Mouse (Mus musculus) hindbrain, embryonic 12.5 days (tissue): ENCODE data around the gene Gm10073. TPM values are rescaled to one million over a fixed set of nuclear protein-coding genes. Genes with fewer than 3 reads are reported as not detected.
"Not testable (repeated sequence)": the region's sequence is repeated elsewhere in the genome, so short reads cannot be mapped to it uniquely, and the experiment has no call there.

Experiments
- ATAC-seq: fragments of 200-750 bp; cut with Nextera tagmentation; 2 replicates; pipeline ENCODE4 v1.8.0; 2017; ENCODE audit warnings: moderate TSS enrichment; ENCODE audit not compliant: low FRiP score
- H3K27ac ChIP-seq: fragments of 300-500 bp; sonication (generic); 2 replicates; pipeline ENCODE4 v1.5.1; 2016; ENCODE audit warnings: mild to moderate bottlenecking
- H3K27me3 ChIP-seq: fragments of 300-500 bp; sonication (generic); 2 replicates; pipeline ENCODE4 v1.6.1; 2016; ENCODE audit warnings: mild to moderate bottlenecking
- H3K36me3 ChIP-seq: fragments of 300-500 bp; sonication (generic); 2 replicates; pipeline ENCODE4 v1.6.1; 2016; ENCODE audit warnings: mild to moderate bottlenecking
- H3K4me1 ChIP-seq: fragments of 300-500 bp; sonication (generic); 2 replicates; pipeline ENCODE4 v1.6.1; 2016
- H3K4me2 ChIP-seq: fragments of 300-500 bp; sonication (generic); replicated peaks from 2 replicates; pipeline ENCODE4 v1.6.1; 2016; ENCODE audit warnings: mild to moderate bottlenecking
- H3K4me3 ChIP-seq: fragments of 300-500 bp; sonication (generic); 2 replicates; pipeline ENCODE4 v1.5.1; 2016; ENCODE audit warnings: mild to moderate bottlenecking
- H3K9ac ChIP-seq: fragments of 300-500 bp; sonication (generic); 2 replicates; pipeline ENCODE4 v1.6.1; 2016; ENCODE audit warnings: mild to moderate bottlenecking, moderate library complexity
- H3K9me3 ChIP-seq: fragments of 300-500 bp; sonication (generic); replicated peaks from 2 replicates; pipeline ENCODE4 v1.6.1; 2016; ENCODE audit warnings: mild to moderate bottlenecking
- WGBS: fragments of 180-500 bp; shearing (Covaris S2); methylation state at CpG from one replicate; pipeline ENCODE4 v1.1.7; 2016; 5-methylcytosine and 5-hydroxymethylcytosine counted together
- polyA plus RNA-seq: library from polyadenylated mRNA; unstranded; fragments of >200 nt; fragmentation: Nextera tagmentation; extraction: Ambion mirVana; gene quantifications from 2 replicates; pipeline ENCODE4 v1.2.1, GENCODE M21; 2016

Gm10073 gene
- polyA plus RNA-seq: 3.2 and 3.8 TPM in 2 replicates

DNA sequence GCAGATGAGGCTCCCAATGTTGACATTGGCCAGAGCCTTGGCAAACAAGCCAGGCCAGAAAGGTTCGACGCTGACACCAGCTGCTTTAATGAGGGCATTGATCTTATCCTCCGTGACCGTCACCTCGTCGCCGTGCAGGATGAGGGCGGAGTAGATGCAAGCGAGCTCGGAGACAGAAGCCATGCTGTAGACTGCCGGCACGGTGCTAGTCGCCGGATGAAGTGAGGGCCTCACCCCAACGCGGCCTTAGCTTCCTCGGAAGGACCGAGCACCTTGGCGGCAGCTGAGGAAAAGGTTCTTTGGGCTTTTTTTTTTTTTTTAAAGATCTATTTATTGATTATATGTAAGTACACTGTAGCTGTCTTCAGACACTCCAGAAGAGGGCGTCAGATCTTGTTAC, at the start of gene Gm10073:
Gene Gm10073 (minus strand): TSS at position 294 of the 400 bp plus-strand sequence.
- H3K4me3 ChIP-seq, H3K4me1 ChIP-seq, H3K36me3 ChIP-seq, H3K9ac ChIP-seq, ATAC-seq, H3K9me3 ChIP-seq, H3K4me2 ChIP-seq, H3K27me3 ChIP-seq, H3K27ac ChIP-seq: not testable (repeated sequence)
- 51% methylated on average over 20 of the region's 20 CpGs for WGBS

- Histone ChIP-seq H3K4me3 (no peak overlapping the region), H3K4me1 (peaks cover 7% of the 10 kb centered on the region), H3K9ac (no peak overlapping the region), H3K27me3 (no peaks in the 10 kb centered on the region), H3K36me3 (no peaks in the 10 kb centered on the region), H3K9me3 (no peaks in the 10 kb centered on the region), H3K27ac (no peak overlapping the region), H3K4me2 (no peak overlapping the region)
- no peak for ATAC-seq
- 75% methylated on average over 5 of the region's 5 CpGs for WGBS
These were observed 49.8 kb upstream of the Gm10073 start for GRCm38 (mm10) chr8:106623016-106623415.

DNA sequence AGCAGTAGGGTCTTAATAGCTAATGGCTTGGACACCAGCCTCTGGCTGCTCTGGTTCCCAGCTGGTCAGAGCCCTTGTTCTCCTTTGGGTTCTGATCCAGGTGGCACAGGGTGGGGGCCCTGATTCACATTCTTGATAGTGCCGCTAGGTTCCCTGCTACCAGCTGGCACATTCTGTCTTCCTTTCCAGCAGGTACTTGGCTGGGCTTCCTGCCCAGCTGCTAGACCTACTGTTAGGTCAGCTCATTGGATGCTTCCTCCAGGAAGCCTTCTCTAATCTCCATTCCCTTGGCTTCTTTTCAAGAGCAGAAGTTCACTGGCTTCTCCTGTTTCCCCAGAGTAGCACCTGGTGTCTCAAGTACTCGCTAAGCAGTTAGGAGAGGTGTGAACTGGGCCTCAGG, 47.2 kb upstream of the Gm10073 start:
- no peak overlapping the region for H3K4me2 ChIP-seq
- no peaks in the 10 kb centered on the region for H3K36me3 ChIP-seq
- H3K4me3 ChIP-seq: no peak overlapping the region
- no peak for ATAC-seq
- peaks cover 7% of the 10 kb centered on the region for H3K4me1 ChIP-seq
- no peak overlapping the region for H3K9ac ChIP-seq
- no peaks in the 10 kb centered on the region for H3K27me3 ChIP-seq
- no peak overlapping the region for H3K27ac ChIP-seq
- 98% methylated on average over 2 of the region's 2 CpGs for WGBS
- H3K9me3 ChIP-seq: no peaks in the 10 kb centered on the region

DNA sequence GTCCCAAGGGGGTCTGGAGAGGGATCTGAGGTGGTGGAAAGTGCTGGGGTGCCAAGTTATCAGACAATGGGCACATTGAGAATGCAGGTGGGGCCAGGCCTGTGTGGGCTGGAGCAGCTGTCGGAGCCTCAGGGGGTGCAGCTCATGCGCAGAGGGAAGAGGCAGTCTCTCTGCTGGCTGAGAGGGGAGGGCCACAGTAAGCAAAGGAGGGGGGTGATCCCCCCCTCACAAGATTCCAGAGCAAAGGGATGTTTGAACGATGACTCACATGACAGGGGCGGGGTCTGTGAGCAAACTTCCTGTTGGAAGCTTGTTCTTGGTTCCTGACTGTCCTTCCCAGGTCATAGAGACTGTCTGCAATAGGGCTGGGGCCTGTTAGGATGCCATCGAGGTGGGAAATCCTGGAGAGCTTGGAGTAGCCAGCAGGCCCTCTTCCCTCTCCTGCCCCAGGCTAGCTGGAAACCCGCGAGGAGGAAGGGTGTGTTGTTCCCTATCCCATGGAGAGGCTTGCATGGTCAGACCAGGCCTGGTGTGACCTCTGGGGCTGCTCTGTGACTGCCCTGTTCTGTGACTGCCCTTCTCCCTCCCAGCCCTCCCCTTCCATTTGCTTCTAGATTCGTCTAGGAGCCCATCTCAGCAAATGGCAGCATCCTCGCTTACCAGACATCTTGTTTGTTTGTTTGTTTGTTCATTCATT, 46.4 kb upstream of the Gm10073 start:
- ATAC-seq: no peak
- Histone ChIP-seq H3K9me3 (no peaks in the 10 kb centered on the region), H3K27me3 (no peaks in the 10 kb centered on the region), H3K4me2 (no peak overlapping the region), H3K36me3 (no peaks in the 10 kb centered on the region), H3K4me3 (no peak overlapping the region), H3K27ac (no peak overlapping the region), H3K9ac (no peak overlapping the region), H3K4me1 (peaks cover 7% of the 10 kb centered on the region)
- 48% methylated on average over 9 of the region's 9 CpGs for WGBS

- Histone ChIP-seq H3K27me3 (no peaks in the 10 kb centered on the region), H3K4me1 (peaks cover 7% of the 10 kb centered on the region), H3K4me2 (no peak overlapping the region), H3K36me3 (no peaks in the 10 kb centered on the region), H3K4me3 (no peak overlapping the region), H3K27ac (no peak overlapping the region), H3K9me3 (no peaks in the 10 kb centered on the region), H3K9ac (no peak overlapping the region)
- 65% methylated on average over 6 of the region's 6 CpGs for WGBS
- no peak for ATAC-seq
These were observed 45.1 kb upstream of the Gm10073 start for GRCm38 (mm10) chr8:106618324-106618723.

- no peak overlapping the region for H3K4me3 ChIP-seq
- H3K36me3 ChIP-seq: no peaks in the 10 kb centered on the region
- no peak overlapping the region for H3K27ac ChIP-seq
- no peak for ATAC-seq
- H3K9ac ChIP-seq: no peak overlapping the region
- peaks cover 7% of the 10 kb centered on the region for H3K4me1 ChIP-seq
- H3K9me3 ChIP-seq: no peaks in the 10 kb centered on the region
- no peaks in the 10 kb centered on the region for H3K27me3 ChIP-seq
- no peak overlapping the region for H3K4me2 ChIP-seq
- WGBS: 83% methylated on average over 6 of the region's 6 CpGs
These were observed 44.6 kb upstream of the Gm10073 start for GRCm38 (mm10) chr8:106617865-106618264.

- no peaks in the 10 kb centered on the region for H3K27me3 ChIP-seq
- no peaks in the 10 kb centered on the region for H3K36me3 ChIP-seq
- H3K9ac ChIP-seq: no peak overlapping the region
- H3K4me2 ChIP-seq: no peak overlapping the region
- H3K4me3 ChIP-seq: no peak overlapping the region
- no peak overlapping the region for H3K27ac ChIP-seq
- H3K9me3 ChIP-seq: no peaks in the 10 kb centered on the region
- peaks cover 7% of the 10 kb centered on the region for H3K4me1 ChIP-seq
- no peak for ATAC-seq
- 29% methylated on average over 6 of the region's 6 CpGs for WGBS
These were observed 43.9 kb upstream of the Gm10073 start for GRCm38 (mm10) chr8:106617196-106617595.

GRCm38 (mm10) chr8:106616679-106617078, 43.4 kb upstream of the Gm10073 start:
- Histone ChIP-seq H3K9ac (no peak overlapping the region), H3K4me1 (peaks cover 7% of the 10 kb centered on the region), H3K36me3 (no peaks in the 10 kb centered on the region), H3K9me3 (no peaks in the 10 kb centered on the region), H3K4me3 (no peak overlapping the region), H3K27ac (no peak overlapping the region), H3K4me2 (no peak overlapping the region), H3K27me3 (no peaks in the 10 kb centered on the region)
- WGBS: 39% methylated on average over 4 of the region's 4 CpGs
- ATAC-seq: no peak

DNA sequence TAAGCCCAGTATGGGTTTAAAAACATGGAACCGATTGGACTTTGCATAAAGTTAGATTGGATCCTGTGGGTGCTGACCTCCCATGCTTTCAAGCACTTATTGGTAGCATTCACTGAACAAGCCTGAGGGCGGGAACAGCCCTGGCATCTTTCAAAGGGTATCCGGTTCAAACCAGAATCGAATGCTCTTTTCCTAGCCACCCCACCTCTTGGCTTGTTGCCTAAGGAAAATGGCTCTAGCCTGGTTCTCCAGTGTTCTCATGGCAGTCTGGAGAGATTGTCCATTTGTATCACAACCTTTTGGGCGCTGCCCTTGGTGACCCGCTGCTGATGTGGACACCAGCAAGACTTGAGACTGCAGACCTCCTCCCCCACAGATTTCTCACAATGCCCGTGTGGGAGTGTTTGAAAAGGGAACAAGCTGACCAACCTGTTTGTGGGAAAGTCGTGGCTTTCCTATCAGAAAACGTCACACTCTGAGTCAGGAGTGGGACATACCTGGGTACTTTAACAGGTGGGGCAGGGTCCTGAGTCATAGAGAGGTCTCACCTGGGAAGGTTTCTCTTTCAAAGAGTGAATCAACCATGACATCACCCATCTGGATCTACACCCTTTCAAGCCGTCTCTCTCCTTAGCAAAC, 42.5 kb upstream of the Gm10073 start:
- no peaks in the 10 kb centered on the region for H3K27me3 ChIP-seq
- no peak overlapping the region for H3K9ac ChIP-seq
- no peaks in the 10 kb centered on the region for H3K36me3 ChIP-seq
- H3K27ac ChIP-seq: no peak overlapping the region
- H3K4me1 ChIP-seq: peaks cover 7% of the 10 kb centered on the region
- no peak for ATAC-seq
- H3K9me3 ChIP-seq: no peaks in the 10 kb centered on the region
- 82% methylated on average over 10 of the region's 10 CpGs for WGBS
- no peak overlapping the region for H3K4me2 ChIP-seq
- no peak overlapping the region for H3K4me3 ChIP-seq

GRCm38 (mm10) chr8:106614704-106615103, 41.4 kb upstream of the Gm10073 start:
- H3K4me2 ChIP-seq: no peak overlapping the region
- WGBS: 61% methylated on average over 5 of the region's 5 CpGs
- peaks cover 5% of the 10 kb centered on the region for H3K4me1 ChIP-seq
- H3K36me3 ChIP-seq: no peaks in the 10 kb centered on the region
- no peak overlapping the region for H3K4me3 ChIP-seq
- no peak overlapping the region for H3K9ac ChIP-seq
- no peaks in the 10 kb centered on the region for H3K27me3 ChIP-seq
- H3K27ac ChIP-seq: no peak overlapping the region
- H3K9me3 ChIP-seq: no peaks in the 10 kb centered on the region
- ATAC-seq: no peak

DNA sequence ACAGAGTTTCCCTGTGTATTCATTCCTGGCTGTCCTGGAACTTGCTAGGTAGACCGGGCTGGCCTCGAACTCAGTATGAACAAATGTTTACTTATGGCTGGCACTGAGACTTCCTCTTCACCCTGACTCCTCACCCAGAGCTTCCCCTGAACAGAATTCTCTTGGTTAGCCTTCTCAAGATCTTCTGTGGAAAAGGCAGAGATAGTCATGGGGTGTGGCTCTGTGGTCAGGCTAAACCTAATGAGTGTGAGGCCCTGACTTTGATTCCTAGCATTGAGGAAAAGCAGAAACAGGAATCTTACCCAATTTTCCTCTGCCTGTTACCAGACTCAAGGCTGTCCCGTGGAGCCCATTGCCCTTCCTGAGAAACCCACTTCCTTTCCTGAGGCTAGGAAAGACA, 38.8 kb upstream of the Gm10073 start:
- H3K27ac ChIP-seq: no peak overlapping the region
- H3K4me2 ChIP-seq: no peak overlapping the region
- H3K9me3 ChIP-seq: no peaks in the 10 kb centered on the region
- no peaks in the 10 kb centered on the region for H3K36me3 ChIP-seq
- ATAC-seq: no peak
- H3K4me1 ChIP-seq: no peaks in the 10 kb centered on the region
- H3K4me3 ChIP-seq: no peak overlapping the region
- WGBS: 76% methylated on average over 3 of the region's 3 CpGs
- H3K27me3 ChIP-seq: no peaks in the 10 kb centered on the region
- H3K9ac ChIP-seq: no peak overlapping the region

DNA sequence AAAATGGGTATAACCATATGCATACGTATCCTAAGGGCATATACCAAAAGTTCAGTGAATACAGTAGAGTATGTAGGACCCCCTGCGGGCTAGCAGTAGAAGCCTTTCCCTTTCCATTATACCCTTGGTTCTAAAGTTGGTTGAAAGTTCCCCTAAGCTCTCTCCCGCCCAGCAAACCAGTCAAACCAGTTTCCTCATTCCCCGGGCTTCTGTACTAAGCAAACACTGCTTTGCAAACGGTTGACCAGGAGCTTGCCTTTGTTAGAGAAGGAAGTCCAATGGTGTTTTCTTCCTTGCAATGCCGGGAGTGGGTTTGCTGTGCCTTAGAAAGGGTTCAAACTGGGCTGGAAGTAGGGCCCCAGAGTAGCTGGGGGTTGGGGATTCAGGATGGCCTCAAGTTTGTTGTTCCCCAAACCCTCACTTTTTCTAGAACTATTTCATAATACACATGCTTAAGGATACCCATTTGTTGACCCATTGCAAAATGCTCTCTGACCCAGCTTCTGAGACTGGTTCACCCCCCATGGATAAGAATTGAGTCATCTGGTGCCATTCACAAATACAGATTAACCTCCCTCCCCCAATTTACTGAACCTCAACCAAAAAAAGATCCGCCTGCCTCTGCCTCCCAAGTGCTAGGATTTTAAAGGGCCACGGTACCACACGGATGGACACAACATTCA, 37.8 kb upstream of the Gm10073 start:
- 65% methylated on average over 9 of the region's 9 CpGs for WGBS
- H3K9ac ChIP-seq: no peak overlapping the region
- H3K27me3 ChIP-seq: peaks cover 8% of the 10 kb centered on the region
- no peaks in the 10 kb centered on the region for H3K36me3 ChIP-seq
- no peak overlapping the region for H3K4me3 ChIP-seq
- no peak for ATAC-seq
- no peaks in the 10 kb centered on the region for H3K9me3 ChIP-seq
- H3K27ac ChIP-seq: no peak overlapping the region
- H3K4me2 ChIP-seq: no peak overlapping the region
- H3K4me1 ChIP-seq: no peaks in the 10 kb centered on the region
